In genomic region chr5:21186821-21187220, GRCm38 (mm10) we compare ENCODE assay signal across 8 mouse cellular contexts. TPM values are rescaled to one million over a fixed set of nuclear protein-coding genes. Genes with fewer than 3 reads are reported as not detected.
DNase-seq lines count a peak whose midpoint lies in the region; ATAC-seq and TF ChIP-seq lines count a peak whose summit lies in the region.

No protein-coding gene starts in this region.

- peaks cover 10% of the 10 kb centered on the region; the same call in 1 of the 2 replicates for H3K4me1 ChIP-seq in kidney, embryonic 16.5 days (ENCODE audit: insufficient read depth, low read length)
- H3K4me1 ChIP-seq in hindbrain, postnatal 0 days (ENCODE audit: insufficient read depth, low read length), result no peaks in the 10 kb centered on the region
- peaks cover 10% of the 10 kb centered on the region; the same call in 1 of the 2 replicates for H3K4me1 ChIP-seq in neural tube, embryonic 12.5 days

- no peak for ATAC-seq in kidney, embryonic 16.5 days (ENCODE audit: low FRiP score, low TSS enrichment)
- no peak for ATAC-seq in hindbrain, postnatal 0 days
- peak; percentile 39; the same call in 1 of the 2 replicates for ATAC-seq in neural tube, embryonic 12.5 days (ENCODE audit: low FRiP score, low read depth)

- H3K4me2 ChIP-seq in kidney, embryonic 16.5 days (replicated peaks; ENCODE audit: low read depth, low read length), result peak overlapping the region; percentile 89
- peak overlapping the region; percentile 75 for H3K4me2 ChIP-seq in hindbrain, postnatal 0 days (ENCODE audit: low read depth, low read length)
- peak overlapping the region; percentile 91 for H3K4me2 ChIP-seq in neural tube, embryonic 12.5 days (replicated peaks)

- H3K27me3 ChIP-seq in kidney, embryonic 16.5 days (ENCODE audit: insufficient read depth, low read length), result no peaks in the 10 kb centered on the region
- no peaks in the 10 kb centered on the region for H3K27me3 ChIP-seq in hindbrain, postnatal 0 days (ENCODE audit: insufficient read depth, low read length)
- H3K27me3 ChIP-seq in neural tube, embryonic 12.5 days (replicated peaks), result no peaks in the 10 kb centered on the region

- H3K9ac ChIP-seq in kidney, embryonic 16.5 days (replicated peaks; ENCODE audit: low read length), result no peak overlapping the region
- peak overlapping the region; percentile 63; the same call in 1 of the 2 replicates for H3K9ac ChIP-seq in hindbrain, postnatal 0 days (replicated peaks; ENCODE audit: low read length)
- no peak overlapping the region for H3K9ac ChIP-seq in neural tube, embryonic 12.5 days

- intact Hi-C loops in left cerebral cortex, postnatal 4 days (cut with DNase I), result no loop called here

- WGBS in kidney, embryonic 16.5 days, result 14% methylated on average over 4 of the region's 4 CpGs
- 12% methylated on average over 4 of the region's 4 CpGs for WGBS in hindbrain, postnatal 0 days
- WGBS in neural tube, embryonic 12.5 days, result 6% methylated on average over 4 of the region's 4 CpGs

- no peaks in the 10 kb centered on the region for H3K36me3 ChIP-seq in kidney, embryonic 16.5 days (ENCODE audit: insufficient read depth, low read length)
- H3K36me3 ChIP-seq in hindbrain, postnatal 0 days (ENCODE audit: insufficient read depth, low read length), result no peaks in the 10 kb centered on the region
- H3K36me3 ChIP-seq in neural tube, embryonic 12.5 days, result no peaks in the 10 kb centered on the region

- peak overlapping the region; percentile 61; the same call in 1 of the 2 replicates for H3K4me3 ChIP-seq in kidney, embryonic 16.5 days (ENCODE audit: low read length)
- peak overlapping the region; percentile 51 for H3K4me3 ChIP-seq in hindbrain, postnatal 0 days (ENCODE audit: low read length)
- no peak overlapping the region for H3K4me3 ChIP-seq in neural tube, embryonic 12.5 days

- no peak overlapping the region for H3K27ac ChIP-seq in kidney, embryonic 16.5 days (ENCODE audit: low read length)
- no peak overlapping the region for H3K27ac ChIP-seq in hindbrain, postnatal 0 days
- no peak overlapping the region for H3K27ac ChIP-seq in neural tube, embryonic 12.5 days

- no peak for TF ChIP-seq CTCF in hindbrain, postnatal 0 days (IDR thresholded peaks at IDR 0.05; ENCODE audit: low read depth)

- no peaks in the 10 kb centered on the region for H3K9me3 ChIP-seq in kidney, embryonic 16.5 days (ENCODE audit: low read length)
- H3K9me3 ChIP-seq in hindbrain, postnatal 0 days (ENCODE audit: low read length), result no peaks in the 10 kb centered on the region
- H3K9me3 ChIP-seq in neural tube, embryonic 12.5 days, result no peaks in the 10 kb centered on the region

- no peak for DNase-seq in kidney, adult 18-20 months
- peak; percentile 27 for DNase-seq in R1 (ENCODE audit: low read depth, low spot score)
- no peak for DNase-seq in hindbrain, postnatal 0 days (ENCODE audit: low spot score)
- DNase-seq in cerebellum, postnatal 4 days (ENCODE audit: low spot score in 2 of 2), result no peak
- no peak for DNase-seq in left cerebral cortex, postnatal 4 days
- no peak for DNase-seq in adrenal gland, adult 2 months

RNA-seq across cellular contexts. Expression of gene Gsap, which starts 0.8 kb away (rescaled TPM):
- 2.5 and 2.8 TPM in 2 replicates for polyA plus RNA-seq in kidney, embryonic 16.5 days (2015; fragmentation: Nextera tagmentation; extraction: Ambion mirVana)
- total RNA-seq in hindbrain, postnatal 0 days (2014; rRNA removed), result 11.0 TPM in 2 replicates
- polyA plus RNA-seq in hindbrain, postnatal 0 days (2015; fragmentation: Nextera tagmentation; extraction: Ambion mirVana), result 8.3 and 8.7 TPM in 2 replicates
- 3.1 TPM in 2 replicates for polyA plus RNA-seq in neural tube, embryonic 12.5 days (2016; fragmentation: Nextera tagmentation; extraction: Ambion mirVana)
- total RNA-seq in left cerebral cortex, postnatal 4 days (2021), result 10 to 100 TPM; 11.4 to 12.0 TPM
- total RNA-seq in adrenal gland, adult 2 months (2021), result 1 to 10 TPM; 3.9 to 5.9 TPM
- polyA plus RNA-seq in adrenal gland, adult 2 months (2012; rRNA removed), result 0.48 and 0.62 TPM in 2 replicates
